Mouse (Mus musculus) Patski (cell line): ENCODE results near the gene Afp. TPM values are rescaled to one million over a fixed set of nuclear protein-coding genes. Genes with fewer than 3 reads are reported as not detected.

ENCODE experiments used
- ATAC-seq: fragments of 100-300 bp; one replicate; pipeline ENCODE4 v1.8.0; 2021
- CTCF ChIA-PET: fragments of 350-600 bp; sonication (Branson Sonifier 250); formaldehyde crosslinking; loops from one replicate; lab custom pipeline; 2022; ENCODE audit warnings: inconsistent platforms; lab: Charles Lee
- POLR2A ChIA-PET: fragments of 350-600 bp; sonication (Branson Sonifier 250); formaldehyde crosslinking; loops from one replicate; lab custom pipeline; 2022; ENCODE audit warnings: antibody characterized with exemption, inconsistent platforms; lab: Charles Lee
- DNase-seq: peaks from one replicate; pipeline ENCODE4 v3.0.0-alpha.2; 2011; ENCODE audit warnings: low read depth, low spot score
- H3K27me3 ChIP-seq: fragments of 371-371 bp; one replicate; pipeline ENCODE4 v1.5.1; 2021
- CTCF ChIP-seq: fragments of 100-300 bp; IDR thresholded peaks from one replicate; pipeline ENCODE4 v1.5.1; 2021
- in situ Hi-C: fragments of 300-500 bp; cut with MboI; formaldehyde crosslinking; loops from 3 replicates; pipeline ENCODE4 v1.11.1; 2018; ENCODE audit warnings: low pct_unique_long_range_greater_than_20kb, mixed read lengths
- polyA plus RNA-seq: library from polyadenylated mRNA; unstranded; gene quantifications from one replicate; pipeline ENCODE4 v1.2.3, GENCODE M21; 2021

The Afp gene
- polyA plus RNA-seq: not detected

GRCm38 (mm10) chr5:90490518-90490917 is at the start of gene Afp:
Gene Afp, plus strand, starts transcription at chr5:90490737.
- in situ Hi-C loops: no loop called here

GRCm38 (mm10) chr5:90447577-90447976 is 43.0 kb upstream of the Afp start:
- no peak for ATAC-seq
- ChIA-PET POLR2A (no interaction called here), CTCF (no interaction called here)
- in situ Hi-C loops: no loop called here
- peaks cover 59% of the 10 kb centered on the region for H3K27me3 ChIP-seq
- TF ChIP-seq CTCF: no peak
- no peak for DNase-seq

More at GRCm38 (mm10) chr5:90490518-90490917, at the start of gene Afp:
- ChIA-PET POLR2A (no interaction called here), CTCF (interaction anchor here (2.5 kb wide), 1 partner anchor 10 kb away, joined by 11 read pairs; no protein-coding TSS in a partner anchor)
- TF ChIP-seq CTCF: no peak
- ATAC-seq (no peak), DNase-seq (no peak)
- H3K27me3 ChIP-seq: peaks cover 25% of the 10 kb centered on the region

- peaks cover 48% of the 10 kb centered on the region for H3K27me3 ChIP-seq
- CTCF ChIA-PET: interaction anchor here (1.4 to 1.9 kb wide), 2 partner anchors 10 to 16 kb away, joined by 4 to 5 read pairs; no protein-coding TSS in a partner anchor
- ATAC-seq: no peak
- no peak for DNase-seq
- TF ChIP-seq CTCF: no peak
- POLR2A ChIA-PET: no interaction called here
- in situ Hi-C loops: no loop called here
Observed at GRCm38 (mm10) chr5:90449961-90450360, 40.6 kb upstream of the Afp start.

GRCm38 (mm10) chr5:90452711-90453110 is 37.8 kb upstream of the Afp start:
- CTCF ChIA-PET: no interaction called here

GRCm38 (mm10) chr5:90457241-90457640 is 33.3 kb upstream of the Afp start:
- no peak for ATAC-seq
- CTCF ChIA-PET: no interaction called here
- in situ Hi-C loops: no loop called here
- no peak for TF ChIP-seq CTCF
- DNase-seq: no peak
- POLR2A ChIA-PET: no interaction called here
- H3K27me3 ChIP-seq: peaks cover 55% of the 10 kb centered on the region

More at GRCm38 (mm10) chr5:90452711-90453110, 37.8 kb upstream of the Afp start:
- ATAC-seq (no peak), DNase-seq (no peak)
- POLR2A ChIA-PET: no interaction called here
- in situ Hi-C loops: no loop called here
- no peak for TF ChIP-seq CTCF
- peaks cover 56% of the 10 kb centered on the region for H3K27me3 ChIP-seq

GRCm38 (mm10) chr5:90458727-90459126 is 31.8 kb upstream of the Afp start:
- CTCF ChIA-PET: interaction anchor here (0.6 kb wide), 1 partner anchor 41 kb away, joined by 3 read pairs; no protein-coding TSS in a partner anchor

GRCm38 (mm10) chr5:90460619-90461018 is 29.9 kb upstream of the Afp start, which contains the start of gene Alb:
Gene Alb, plus strand, starts transcription at chr5:90460897.
- POLR2A ChIA-PET: no interaction called here
- peaks cover 62% of the 10 kb centered on the region for H3K27me3 ChIP-seq
- CTCF ChIA-PET: no interaction called here
- DNase-seq (no peak), ATAC-seq (no peak)
- in situ Hi-C loops: no loop called here
- no peak for TF ChIP-seq CTCF

More at GRCm38 (mm10) chr5:90458727-90459126, 31.8 kb upstream of the Afp start:
- peaks cover 59% of the 10 kb centered on the region for H3K27me3 ChIP-seq
- no peak for TF ChIP-seq CTCF
- ATAC-seq (no peak), DNase-seq (no peak)
- in situ Hi-C loops: no loop called here
- POLR2A ChIA-PET: no interaction called here

GRCm38 (mm10) chr5:90466806-90467205 is 23.7 kb upstream of the Afp start:
- ChIA-PET CTCF (interaction anchor here (1.0 to 1.5 kb wide), 2 partner anchors 18 to 34 kb away, joined by 5 read pairs; no protein-coding TSS in a partner anchor), POLR2A (no interaction called here)
- H3K27me3 ChIP-seq: peaks cover 62% of the 10 kb centered on the region
- DNase-seq (no peak), ATAC-seq (no peak)
- TF ChIP-seq CTCF: no peak
- in situ Hi-C loops: no loop called here

- ChIA-PET POLR2A (no interaction called here), CTCF (interaction anchor here (1.0 kb wide), 1 partner anchor 33 kb away, joined by 5 read pairs; no protein-coding TSS in a partner anchor)
- TF ChIP-seq CTCF: no peak
- no peak for DNase-seq
- H3K27me3 ChIP-seq: peaks cover 62% of the 10 kb centered on the region
- in situ Hi-C loops: no loop called here
- ATAC-seq: peak; percentile 67
Observed at GRCm38 (mm10) chr5:90467245-90467644, 23.3 kb upstream of the Afp start.

GRCm38 (mm10) chr5:90470836-90471235 is 19.7 kb upstream of the Afp start:
- CTCF ChIA-PET: no interaction called here
- no peak for TF ChIP-seq CTCF
- H3K27me3 ChIP-seq: peaks cover 42% of the 10 kb centered on the region
- no peak for DNase-seq
- ATAC-seq: no peak
- POLR2A ChIA-PET: no interaction called here
- in situ Hi-C loops: no loop called here

- in situ Hi-C loops: no loop called here
- ATAC-seq: no peak
- no peak for TF ChIP-seq CTCF
- no peak for DNase-seq
- H3K27me3 ChIP-seq: peaks cover 32% of the 10 kb centered on the region
- POLR2A ChIA-PET: no interaction called here
- CTCF ChIA-PET: no interaction called here
Observed at GRCm38 (mm10) chr5:90473902-90474301, 16.6 kb upstream of the Afp start.
